Mouse (Mus musculus): Measurements from ENCODE around the gene Dnah9.
A peak's percentile ranks its signal among the peaks of the same experiment; 100 is the strongest.

Dnah9 gene

GRCm38 (mm10) chr11:66167801-66168651 lies at the start of gene Dnah9:
TSS of gene Dnah9 (minus strand) at chr11:66168551.
- peak; percentile 93 for DNase-seq (ENCODE audit: low read depth, low spot score)

DNA sequence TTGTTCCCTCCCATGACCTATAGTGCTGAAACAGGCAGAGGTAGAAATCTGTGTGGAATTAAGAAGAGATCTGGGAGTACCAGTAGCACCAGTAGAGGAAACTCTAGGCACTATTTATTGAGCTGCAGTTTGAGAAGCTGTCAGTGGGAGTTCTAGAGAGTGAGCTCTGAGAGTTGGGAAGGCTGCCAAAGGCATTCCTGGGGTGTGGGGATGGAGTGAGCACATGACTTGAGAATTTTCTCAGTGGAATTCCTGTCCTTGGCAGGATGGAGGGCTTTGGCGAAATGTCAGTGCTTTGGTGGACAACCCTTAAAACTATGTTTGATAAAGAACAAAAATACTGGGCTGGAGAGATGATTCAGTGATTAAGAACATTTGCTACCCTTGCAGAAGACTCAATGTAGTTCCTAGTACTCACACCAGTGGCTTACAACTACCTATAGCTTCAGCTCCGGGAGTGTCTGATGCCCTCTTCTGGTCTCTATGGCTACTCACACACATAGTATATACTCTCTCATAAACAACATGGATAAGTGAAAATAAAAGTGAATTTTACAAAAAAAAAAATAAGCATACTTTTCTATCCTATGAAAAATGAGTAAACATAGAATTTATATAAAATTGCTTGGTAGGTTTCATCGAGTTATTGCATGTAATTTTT lies 20.4 kb upstream of the Dnah9 start:
- peak; percentile 5 for DNase-seq (ENCODE audit: low read depth, low spot score)

GRCm38 (mm10) chr11:66188146-66188545 lies 19.8 kb upstream of the Dnah9 start:
- no peak for DNase-seq (ENCODE audit: low read depth, low spot score)

DNA sequence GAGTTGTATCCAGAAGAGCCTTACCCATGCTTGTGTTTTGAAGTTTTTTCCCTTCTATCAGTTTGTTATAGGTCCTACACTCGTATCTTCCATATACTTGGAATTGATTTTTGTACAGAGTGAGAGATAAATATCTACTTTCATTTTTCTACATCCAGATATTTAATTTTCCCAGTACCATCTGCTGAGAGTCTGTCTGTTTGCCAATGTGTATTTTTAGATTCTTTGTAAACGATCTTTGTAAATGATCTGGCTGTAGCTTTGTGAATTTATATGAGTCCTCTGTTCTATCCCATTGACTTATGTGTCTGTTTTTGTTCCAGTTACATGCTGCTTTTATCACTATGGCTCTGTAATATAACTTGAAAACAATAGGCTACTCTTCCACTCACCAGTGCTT lies 9.4 kb upstream of the Dnah9 start:
- no peak for DNase-seq (ENCODE audit: low read depth, low spot score)

DNA sequence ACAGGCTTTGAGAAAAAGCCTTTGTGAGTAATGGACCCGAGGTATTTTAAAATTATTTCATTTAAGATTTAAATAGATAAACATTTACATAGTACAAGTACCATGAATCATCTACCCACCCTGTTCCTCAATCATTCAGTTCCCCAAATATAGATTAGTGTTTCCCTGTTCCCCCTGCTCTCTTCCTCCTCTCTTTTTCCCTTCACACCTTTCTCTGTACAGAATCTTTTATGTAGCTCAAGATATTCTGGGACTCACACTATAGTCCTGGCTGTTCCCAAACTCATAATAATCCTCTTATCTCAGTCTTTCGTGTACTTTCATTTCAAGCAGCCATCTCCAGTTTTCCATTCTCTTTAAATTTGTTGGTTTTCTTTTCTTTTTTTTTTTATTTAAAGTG lies 4.3 kb downstream of the Dnah9 start:
- DNase-seq (ENCODE audit: low read depth, low spot score), result no peak

DNA sequence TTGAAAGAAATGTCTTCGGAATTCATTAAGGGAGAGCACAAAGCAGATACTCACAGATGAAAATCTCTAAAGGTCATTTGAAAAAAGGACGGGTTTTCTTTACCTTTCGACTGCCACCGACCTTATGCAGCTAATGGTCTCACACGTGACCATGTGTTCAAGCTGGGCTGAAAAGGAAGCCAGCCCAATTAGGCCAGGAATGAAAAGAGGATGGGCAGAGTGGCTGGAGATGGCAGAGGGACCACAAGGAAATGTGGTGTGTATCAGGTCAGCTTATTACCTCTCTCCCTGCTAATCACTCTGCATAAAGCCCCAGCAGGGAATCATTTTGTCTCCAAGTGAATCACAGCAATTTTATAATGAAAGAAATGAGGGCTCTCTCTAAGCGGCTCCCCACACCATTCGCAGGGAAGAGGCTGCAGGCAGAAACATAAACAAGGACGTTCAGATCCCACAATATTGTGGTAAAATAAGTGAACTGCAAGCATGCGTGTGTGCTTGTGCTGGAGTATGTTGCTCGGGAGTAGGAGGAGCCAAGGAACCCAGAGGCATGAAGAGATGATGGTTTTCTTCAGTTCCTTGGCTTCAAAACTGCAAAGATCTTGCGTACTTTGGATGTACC lies 27.6 kb downstream of the Dnah9 start:
- DNase-seq (ENCODE audit: low read depth, low spot score), result no peak

- no peak for DNase-seq (ENCODE audit: low read depth, low spot score)
These were observed 33.5 kb downstream of the Dnah9 start for GRCm38 (mm10) chr11:66134826-66135225.

GRCm38 (mm10) chr11:66126150-66126549 lies 42.2 kb downstream of the Dnah9 start:
- no peak for DNase-seq (ENCODE audit: low read depth, low spot score)

- DNase-seq (ENCODE audit: low read depth, low spot score), result no peak
These were observed 43.9 kb downstream of the Dnah9 start for GRCm38 (mm10) chr11:66124496-66124895.

DNA sequence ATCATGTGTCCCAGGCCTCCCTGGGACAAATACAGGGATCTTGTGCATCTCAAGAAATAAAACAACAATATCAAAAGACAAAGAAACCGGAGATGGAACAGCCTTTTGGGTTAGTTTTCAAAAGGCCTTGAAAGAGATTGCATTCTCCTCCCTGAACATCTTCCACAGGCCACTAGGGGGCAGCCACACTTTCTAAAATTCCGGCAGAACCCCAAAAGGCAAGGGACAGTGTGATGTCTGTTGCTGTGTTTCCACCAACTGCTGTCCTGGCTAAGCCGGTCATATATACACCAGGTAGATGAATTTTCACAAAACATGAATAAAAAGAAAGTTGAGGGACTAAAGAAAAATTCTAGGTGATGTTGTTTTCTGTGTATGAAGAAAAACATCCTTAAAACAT lies 46.3 kb downstream of the Dnah9 start:
- DNase-seq (ENCODE audit: low read depth, low spot score), result peak; percentile 33

DNA sequence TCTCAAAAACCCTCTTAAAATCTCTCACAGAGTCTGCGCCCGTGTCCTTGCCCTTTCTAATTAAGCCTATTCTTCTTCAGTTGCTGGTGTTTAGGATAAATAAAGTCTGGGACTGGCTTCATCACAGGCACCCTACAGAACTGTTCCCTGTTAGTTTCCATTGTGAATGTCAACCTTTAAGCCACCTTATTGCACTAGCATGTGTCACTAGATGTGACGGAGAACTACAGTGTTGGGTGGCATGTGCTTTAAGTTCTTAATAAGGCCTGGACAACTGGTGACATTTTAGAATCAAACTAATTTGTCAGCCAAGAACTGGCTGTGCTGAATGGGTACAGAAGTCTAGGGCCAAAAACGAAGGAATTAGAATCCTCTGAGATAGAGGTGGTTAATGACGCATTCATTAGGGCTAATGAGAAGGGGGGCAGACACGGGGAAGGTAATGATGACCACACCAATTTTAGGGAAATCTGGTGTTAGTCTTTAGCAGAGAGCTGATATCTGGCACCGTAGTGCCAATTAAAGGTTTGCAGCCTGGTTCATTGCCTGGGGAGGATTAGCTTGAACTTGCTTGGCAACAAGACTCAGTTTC lies 84.6 kb downstream of the Dnah9 start:
- DNase-seq (ENCODE audit: low read depth, low spot score), result no peak

DNA sequence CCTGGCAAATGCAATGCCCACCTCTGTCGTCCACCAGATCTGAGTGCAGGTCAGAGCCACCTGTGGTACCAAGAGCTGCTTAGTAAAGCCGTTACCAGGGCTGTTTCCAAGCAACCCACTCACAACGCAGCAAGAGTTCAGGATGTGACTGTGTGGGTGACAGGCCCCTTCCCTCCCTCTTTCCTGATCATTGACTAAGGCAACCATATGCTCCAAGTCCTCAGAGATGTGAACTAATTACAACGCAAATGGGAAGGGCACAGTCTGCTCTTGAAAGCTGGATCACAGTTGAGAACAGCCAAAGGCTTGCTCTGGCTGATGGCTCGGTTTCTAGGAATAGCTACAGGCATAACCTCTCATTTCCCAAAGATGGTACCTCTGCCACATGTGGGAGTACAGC lies 95.4 kb downstream of the Dnah9 start:
- DNase-seq (ENCODE audit: low read depth, low spot score), result no peak

GRCm38 (mm10) chr11:66058956-66059355 lies 109.4 kb downstream of the Dnah9 start:
- no peak for DNase-seq (ENCODE audit: low read depth, low spot score)

- DNase-seq (ENCODE audit: low read depth, low spot score), result no peak
These were observed 117.1 kb downstream of the Dnah9 start for GRCm38 (mm10) chr11:66051294-66051693.

GRCm38 (mm10) chr11:66049146-66049545 lies 119.2 kb downstream of the Dnah9 start:
- no peak for DNase-seq (ENCODE audit: low read depth, low spot score)

DNA sequence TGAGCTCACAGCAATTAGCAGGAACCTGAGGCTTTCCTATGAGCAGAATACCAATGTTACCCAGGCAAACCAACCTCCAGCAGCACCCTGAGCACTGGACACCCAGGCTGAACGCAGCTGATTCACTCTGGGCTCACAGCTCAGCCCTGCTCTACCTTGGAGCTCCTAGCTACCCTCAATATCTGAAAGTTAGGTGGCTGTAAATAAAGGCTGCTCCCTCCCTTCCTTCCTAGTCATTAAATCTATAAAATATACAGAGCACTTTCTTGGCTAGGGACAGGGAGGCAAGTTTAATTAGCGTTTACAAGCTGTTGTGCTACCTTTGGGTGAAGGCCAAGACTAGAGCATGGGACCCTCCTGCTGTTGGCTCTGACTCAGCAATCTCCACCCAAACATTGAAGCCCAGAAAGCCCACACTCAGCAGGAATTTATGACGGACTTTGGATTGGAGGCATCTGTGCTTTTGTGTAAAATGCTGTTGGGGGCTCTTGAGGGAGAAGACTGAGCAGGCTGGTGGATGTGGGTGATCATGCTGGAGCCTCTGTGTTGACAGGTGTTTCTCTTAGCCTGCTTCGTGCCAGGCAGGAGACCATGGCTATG lies 121.7 kb downstream of the Dnah9 start:
- DNase-seq (ENCODE audit: low read depth, low spot score), result no peak

- DNase-seq (ENCODE audit: low read depth, low spot score), result no peak
These were observed 124.7 kb downstream of the Dnah9 start for GRCm38 (mm10) chr11:66043635-66044034.

DNA sequence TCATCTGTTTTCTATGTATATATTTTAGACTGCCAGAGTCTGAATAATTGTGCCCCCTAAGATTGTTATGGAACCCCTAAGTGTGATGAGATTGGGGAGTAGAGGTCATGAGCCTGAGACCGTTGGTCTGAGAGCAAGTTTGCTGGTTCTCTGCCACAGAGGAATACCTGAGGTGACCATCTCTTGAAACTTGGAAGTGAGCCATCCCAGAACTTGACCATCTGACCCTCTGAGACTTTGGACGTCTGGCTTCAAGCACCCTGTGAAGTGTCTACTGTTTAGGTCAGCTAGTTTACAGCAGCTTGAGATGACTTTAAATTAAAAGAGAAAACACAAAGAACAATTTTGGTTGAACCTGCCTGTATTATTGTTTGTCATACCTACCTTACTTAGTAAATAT lies 125.8 kb downstream of the Dnah9 start:
- no peak for DNase-seq (ENCODE audit: low read depth, low spot score)

DNA sequence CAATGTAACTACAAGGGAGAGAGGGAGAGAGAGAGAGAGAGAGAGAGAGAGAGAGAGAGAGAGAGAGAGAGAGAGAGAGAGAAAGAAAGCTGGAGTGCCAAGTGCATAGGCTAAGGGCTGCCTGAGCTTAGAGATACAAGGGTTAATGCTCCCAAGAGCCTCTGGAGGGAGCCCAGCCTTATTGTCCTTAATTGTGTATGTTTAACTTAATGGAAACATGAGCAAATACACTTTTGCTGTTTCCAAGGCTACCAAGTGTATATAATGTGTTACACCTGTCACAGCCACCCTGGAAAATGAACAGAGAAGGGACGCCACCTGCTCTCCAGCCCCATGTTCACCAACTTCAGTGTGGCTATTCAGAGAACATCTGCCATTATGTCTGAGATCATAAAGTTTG lies 142.6 kb downstream of the Dnah9 start:
- DNase-seq (ENCODE audit: low read depth, low spot score), result no peak

GRCm38 (mm10) chr11:65975871-65976270 lies 192.5 kb downstream of the Dnah9 start:
- peak; percentile 6 for DNase-seq (ENCODE audit: low read depth, low spot score)

- no peak for DNase-seq (ENCODE audit: low read depth, low spot score)
These were observed 237.6 kb downstream of the Dnah9 start for GRCm38 (mm10) chr11:65930796-65931195.

DNA sequence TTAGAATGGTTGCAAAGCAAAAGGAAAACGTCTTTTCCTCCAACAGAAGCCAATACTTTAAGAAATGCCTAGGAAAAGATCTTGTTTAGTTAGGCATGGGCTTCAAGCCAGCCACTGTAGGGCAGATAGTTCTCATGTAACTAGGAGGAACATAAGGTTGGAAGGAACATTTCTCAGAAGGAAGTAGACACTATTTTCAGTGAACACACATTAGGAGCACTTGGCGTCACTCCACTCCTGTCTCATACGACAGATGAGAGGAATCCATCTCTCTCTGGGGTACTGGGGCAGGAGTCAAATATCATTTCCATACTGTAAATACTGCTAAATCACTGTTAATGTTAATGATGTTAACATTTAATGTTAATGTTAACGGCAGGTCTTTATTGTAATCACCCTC lies 238.0 kb downstream of the Dnah9 start:
- no peak for DNase-seq (ENCODE audit: low read depth, low spot score)
